Mouse (Mus musculus) right cerebral cortex, postnatal 25 days (tissue): ENCODE results near the gene Pdgfra.

Experiments used
- DNase-seq: peaks from one replicate; pipeline ENCODE4 v3.0.0; 2022

The Pdgfra gene

GRCm38 (mm10) chr5:75155741-75156553 is 3.9 kb downstream of the Pdgfra start:
- DNase-seq: peak; percentile 79

- no peak for DNase-seq
Measured at GRCm38 (mm10) chr5:75156554-75157036, 4.5 kb downstream of the Pdgfra start.

GRCm38 (mm10) chr5:75157038-75157437 is 4.9 kb downstream of the Pdgfra start:
- no peak for DNase-seq

- no peak for DNase-seq
Measured at GRCm38 (mm10) chr5:75160530-75161170, 8.6 kb downstream of the Pdgfra start.

- DNase-seq: no peak
Measured at GRCm38 (mm10) chr5:75161586-75161985, 9.5 kb downstream of the Pdgfra start.

GRCm38 (mm10) chr5:75163289-75163951 is 11.3 kb downstream of the Pdgfra start:
- DNase-seq: no peak

GRCm38 (mm10) chr5:75164688-75165087 is 12.6 kb downstream of the Pdgfra start:
- no peak for DNase-seq

- no peak for DNase-seq
Measured at GRCm38 (mm10) chr5:75169837-75170236, 17.7 kb downstream of the Pdgfra start.

- no peak for DNase-seq
Measured at GRCm38 (mm10) chr5:75171859-75172258, 19.8 kb downstream of the Pdgfra start.

- no peak for DNase-seq
Measured at GRCm38 (mm10) chr5:75179249-75179648, 27.2 kb downstream of the Pdgfra start.

GRCm38 (mm10) chr5:75179726-75180290 is 27.7 kb downstream of the Pdgfra start:
- DNase-seq: no peak

GRCm38 (mm10) chr5:75183653-75184052 is 31.6 kb downstream of the Pdgfra start:
- no peak for DNase-seq

GRCm38 (mm10) chr5:75184112-75184511 is 32.0 kb downstream of the Pdgfra start:
- DNase-seq: no peak

GRCm38 (mm10) chr5:75184693-75185235 is 32.7 kb downstream of the Pdgfra start:
- no peak for DNase-seq

GRCm38 (mm10) chr5:75185584-75185983 is 33.5 kb downstream of the Pdgfra start:
- DNase-seq: no peak

- DNase-seq: no peak
Measured at GRCm38 (mm10) chr5:75189319-75189987, 37.4 kb downstream of the Pdgfra start.

- no peak for DNase-seq
Measured at GRCm38 (mm10) chr5:75193107-75193506, 41.0 kb downstream of the Pdgfra start.

- no peak for DNase-seq
Measured at GRCm38 (mm10) chr5:75198413-75198812, 46.3 kb downstream of the Pdgfra start.

- DNase-seq: no peak
Measured at GRCm38 (mm10) chr5:75199698-75200365, 47.7 kb downstream of the Pdgfra start.

- DNase-seq: no peak
Measured at GRCm38 (mm10) chr5:75200366-75200724, 48.3 kb downstream of the Pdgfra start.

GRCm38 (mm10) chr5:75207905-75208304 is 55.8 kb downstream of the Pdgfra start:
- no peak for DNase-seq

GRCm38 (mm10) chr5:75209966-75210365 is 57.9 kb downstream of the Pdgfra start:
- no peak for DNase-seq
